Mouse (Mus musculus): ENCODE measurements at regions not wholly inside any gene's neighbourhood (a gene's known extent, or its start where the extent isn't known, plus 50 kb on each side); places are given as distances from the start of the nearest gene placed in this dataset.
A peak's percentile ranks its signal among the peaks of the same experiment; 100 is the strongest.

- DNase-seq (ENCODE audit: low spot score) = peak; percentile 43
- H3K27me3 ChIP-seq (ENCODE audit: insufficient read depth, poor library complexity, severe bottlenecking) = no peaks in the 10 kb centered on the region
- no peak overlapping the region for H3K27ac ChIP-seq
- no peaks in the 10 kb centered on the region for H3K36me3 ChIP-seq
- WGBS = 82% methylated on average over 23 of the region's 23 CpGs
- peaks cover 6% of the 10 kb centered on the region; the same call in 1 of the 2 replicates for H3K4me1 ChIP-seq
- H3K4me3 ChIP-seq = no peak overlapping the region
- H3K9me3 ChIP-seq = no peaks in the 10 kb centered on the region
These were observed 139.8 kb upstream of the Sgk1 start for GRCm38 (mm10) chr10:21741976-21742745.

- H3K4me3 ChIP-seq = no peak overlapping the region
- DNase-seq (ENCODE audit: low spot score) = no peak
- peaks cover 6% of the 10 kb centered on the region; the same call in 1 of the 2 replicates for H3K4me1 ChIP-seq
- H3K27ac ChIP-seq = no peak overlapping the region
- H3K9me3 ChIP-seq = no peaks in the 10 kb centered on the region
- H3K36me3 ChIP-seq = no peaks in the 10 kb centered on the region
- WGBS = 79% methylated on average over 4 of the region's 4 CpGs
- H3K27me3 ChIP-seq (ENCODE audit: insufficient read depth, poor library complexity, severe bottlenecking) = no peaks in the 10 kb centered on the region
These were observed 138.6 kb upstream of the Sgk1 start for GRCm38 (mm10) chr10:21743396-21743795.

- DNase-seq (ENCODE audit: low spot score) = no peak
- Histone ChIP-seq H3K9me3 (no peaks in the 10 kb centered on the region), H3K4me3 (no peak overlapping the region), H3K27ac (no peak overlapping the region), H3K4me1 (peaks cover 6% of the 10 kb centered on the region; the same call in 1 of the 2 replicates), H3K36me3 (no peaks in the 10 kb centered on the region), H3K27me3 (ENCODE audit: insufficient read depth, poor library complexity, severe bottlenecking) (no peaks in the 10 kb centered on the region)
- 77% methylated on average over 6 of the region's 6 CpGs for WGBS
These were observed 137.5 kb upstream of the Sgk1 start for GRCm38 (mm10) chr10:21744341-21744955.

GRCm38 (mm10) chr10:21745940-21746487 is 136.0 kb upstream of the Sgk1 start:
- Histone ChIP-seq H3K27ac (no peak overlapping the region), H3K4me1 (peaks cover 6% of the 10 kb centered on the region; the same call in 1 of the 2 replicates), H3K9me3 (no peaks in the 10 kb centered on the region), H3K36me3 (no peaks in the 10 kb centered on the region), H3K4me3 (no peak overlapping the region), H3K27me3 (ENCODE audit: insufficient read depth, poor library complexity, severe bottlenecking) (no peaks in the 10 kb centered on the region)
- DNase-seq (ENCODE audit: low spot score) = no peak
- WGBS = 25% methylated on average over 4 of the region's 4 CpGs

GRCm38 (mm10) chr10:21746713-21747112 is 135.3 kb upstream of the Sgk1 start:
- no peaks in the 10 kb centered on the region for H3K9me3 ChIP-seq
- 5% methylated on average over 9 of the region's 9 CpGs for WGBS

GRCm38 (mm10) chr10:21751326-21751725 is 130.7 kb upstream of the Sgk1 start:
- H3K9me3 ChIP-seq = no peaks in the 10 kb centered on the region
- H3K27me3 ChIP-seq (ENCODE audit: insufficient read depth, poor library complexity, severe bottlenecking) = no peaks in the 10 kb centered on the region
- 60% methylated on average over 6 of the region's 6 CpGs for WGBS
- peak; percentile 57 for DNase-seq (ENCODE audit: low spot score)
- no peak overlapping the region for H3K4me3 ChIP-seq
- H3K27ac ChIP-seq = no peak overlapping the region
- 0 out of 2 replicates have a peak, but pooled peaks cover 6% of the 10 kb centered on the region for H3K4me1 ChIP-seq
- H3K36me3 ChIP-seq = no peaks in the 10 kb centered on the region

More at GRCm38 (mm10) chr10:21746713-21747112, 135.3 kb upstream of the Sgk1 start:
- DNase-seq (ENCODE audit: low spot score) = peak; percentile 71
- Histone ChIP-seq H3K36me3 (no peaks in the 10 kb centered on the region), H3K27ac (no peak overlapping the region), H3K27me3 (ENCODE audit: insufficient read depth, poor library complexity, severe bottlenecking) (no peaks in the 10 kb centered on the region), H3K4me3 (no peak overlapping the region; the same call in 1 of the 2 replicates), H3K4me1 (peaks cover 6% of the 10 kb centered on the region; the same call in 1 of the 2 replicates)

- whole genome bisulfite sequencing = 58% methylated on average over 3 of the region's 3 CpGs
- H3K9me3 ChIP-seq = no peaks in the 10 kb centered on the region
- peak; percentile 59 for DNase-seq (ENCODE audit: low spot score)
- H3K27me3 ChIP-seq (ENCODE audit: insufficient read depth, poor library complexity, severe bottlenecking) = no peaks in the 10 kb centered on the region
- no peak overlapping the region for H3K4me3 ChIP-seq
- H3K36me3 ChIP-seq = no peaks in the 10 kb centered on the region
- H3K27ac ChIP-seq = no peak overlapping the region
- H3K4me1 ChIP-seq = no peaks in the 10 kb centered on the region
These were observed 129.6 kb upstream of the Sgk1 start for GRCm38 (mm10) chr10:21752392-21752791.

- WGBS = 64% methylated on average over 12 of the region's 12 CpGs
- no peaks in the 10 kb centered on the region for H3K9me3 ChIP-seq
- DNase-seq (ENCODE audit: low spot score) = no peak
These were observed 127.0 kb upstream of the Sgk1 start for GRCm38 (mm10) chr10:21754763-21755548.

GRCm38 (mm10) chr10:21755717-21756116 is 126.3 kb upstream of the Sgk1 start:
- Histone ChIP-seq H3K4me1 (no peaks in the 10 kb centered on the region), H3K27ac (no peak overlapping the region), H3K36me3 (no peaks in the 10 kb centered on the region), H3K27me3 (ENCODE audit: insufficient read depth, poor library complexity, severe bottlenecking) (no peaks in the 10 kb centered on the region), H3K9me3 (no peaks in the 10 kb centered on the region), H3K4me3 (no peak overlapping the region)
- DNase-seq (ENCODE audit: low spot score) = no peak
- WGBS = 78% methylated on average over 4 of the region's 4 CpGs

More at GRCm38 (mm10) chr10:21754763-21755548, 127.0 kb upstream of the Sgk1 start:
- no peak overlapping the region for H3K4me3 ChIP-seq
- H3K27ac ChIP-seq = no peak overlapping the region
- no peaks in the 10 kb centered on the region for H3K4me1 ChIP-seq
- H3K36me3 ChIP-seq = no peaks in the 10 kb centered on the region
- no peaks in the 10 kb centered on the region for H3K27me3 ChIP-seq (ENCODE audit: insufficient read depth, poor library complexity, severe bottlenecking)

- H3K9me3 ChIP-seq = no peaks in the 10 kb centered on the region
- no peaks in the 10 kb centered on the region for H3K36me3 ChIP-seq
- 88% methylated on average over 7 of the region's 7 CpGs for WGBS
- no peak for DNase-seq (ENCODE audit: low spot score)
- H3K4me1 ChIP-seq = no peaks in the 10 kb centered on the region
- H3K4me3 ChIP-seq = no peak overlapping the region
- H3K27ac ChIP-seq = no peak overlapping the region
- no peaks in the 10 kb centered on the region for H3K27me3 ChIP-seq (ENCODE audit: insufficient read depth, poor library complexity, severe bottlenecking)
These were observed 125.2 kb upstream of the Sgk1 start for GRCm38 (mm10) chr10:21756811-21757210.

- 81% methylated on average over 6 of the region's 6 CpGs for WGBS
- Histone ChIP-seq H3K27ac (no peak overlapping the region), H3K9me3 (no peaks in the 10 kb centered on the region), H3K4me1 (no peaks in the 10 kb centered on the region), H3K27me3 (ENCODE audit: insufficient read depth, poor library complexity, severe bottlenecking) (no peaks in the 10 kb centered on the region), H3K4me3 (no peak overlapping the region), H3K36me3 (no peaks in the 10 kb centered on the region)
- no peak for DNase-seq (ENCODE audit: low spot score)
These were observed 123.9 kb upstream of the Sgk1 start for GRCm38 (mm10) chr10:21758122-21758521.

- Histone ChIP-seq H3K4me1 (no peaks in the 10 kb centered on the region), H3K27me3 (ENCODE audit: insufficient read depth, poor library complexity, severe bottlenecking) (no peaks in the 10 kb centered on the region), H3K9me3 (no peaks in the 10 kb centered on the region), H3K36me3 (no peaks in the 10 kb centered on the region), H3K4me3 (no peak overlapping the region), H3K27ac (no peak overlapping the region)
- 87% methylated on average over 5 of the region's 5 CpGs for WGBS
- DNase-seq (ENCODE audit: low spot score) = no peak
These were observed 119.5 kb upstream of the Sgk1 start for GRCm38 (mm10) chr10:21762516-21762915.
